Mouse (Mus musculus) lung, postnatal 0 days (tissue): ENCODE results near the gene Enkur. TPM values are rescaled to one million over a fixed set of nuclear protein-coding genes. Genes with fewer than 3 reads are reported as not detected.

Experiments
- ATAC-seq: fragments of 200-750 bp; cut with Nextera tagmentation; 2 replicates; pipeline ENCODE4 v1.8.0; 2017; ENCODE audit warnings: moderate library complexity
- DNase-seq: peaks from one replicate; pipeline ENCODE4 v3.0.0-alpha.2; 2016; ENCODE audit warnings: low spot score
- H3K27ac ChIP-seq: fragments of 300-500 bp; sonication (generic); 2 replicates; pipeline ENCODE4 v1.5.1; 2014; ENCODE audit warnings: antibody characterized with exemption, mild to moderate bottlenecking, low read length, mixed read lengths
- H3K27me3 ChIP-seq: fragments of 300-500 bp; sonication (generic); replicated peaks from 2 replicates; pipeline ENCODE4 v1.6.1; 2014; ENCODE audit warnings: low read length, mixed read lengths; ENCODE audit not compliant: insufficient read depth
- H3K36me3 ChIP-seq: fragments of 300-500 bp; sonication (generic); 2 replicates; pipeline ENCODE4 v1.6.1; 2014; ENCODE audit warnings: low read length, mixed read lengths; ENCODE audit not compliant: insufficient read depth
- H3K4me1 ChIP-seq: fragments of 300-500 bp; sonication (generic); 2 replicates; pipeline ENCODE4 v1.6.1; 2014; ENCODE audit warnings: antibody characterized with exemption, low read depth, low read length, mixed read lengths; ENCODE audit not compliant: insufficient read depth
- H3K4me2 ChIP-seq: fragments of 300-500 bp; sonication (generic); replicated peaks from 2 replicates; pipeline ENCODE4 v1.6.1; 2014; ENCODE audit warnings: low read depth, mild to moderate bottlenecking, low read length, moderate library complexity, mixed read lengths
- H3K4me3 ChIP-seq: fragments of 300-500 bp; sonication (generic); 2 replicates; pipeline ENCODE4 v1.5.1; 2014; ENCODE audit warnings: low read depth, low read length
- H3K9ac ChIP-seq: fragments of 300-500 bp; sonication (generic); replicated peaks from 2 replicates; pipeline ENCODE4 v1.6.1; 2014; ENCODE audit warnings: low read depth, mild to moderate bottlenecking
- H3K9me3 ChIP-seq: fragments of 300-500 bp; sonication (generic); 2 replicates; pipeline ENCODE4 v1.6.1; 2016; ENCODE audit warnings: low read length, mixed read lengths
- CTCF ChIP-seq: IDR thresholded peaks from 2 replicates; pipeline ENCODE4 v1.5.1; 2016; ENCODE audit warnings: antibody characterized with exemption, mild to moderate bottlenecking
- EP300 ChIP-seq: IDR thresholded peaks from 2 replicates; pipeline ENCODE4 v1.6.1; 2016; ENCODE audit warnings: antibody characterized with exemption, mild to moderate bottlenecking, control low read depth
- WGBS: fragments of 180-500 bp; shearing (Covaris S2); extraction: QIAGEN DNeasy Blood & Tissue Kit; methylation state at CpG from one replicate; pipeline ENCODE4 v1.1.7; 2014; 5-methylcytosine and 5-hydroxymethylcytosine counted together
- polyA plus RNA-seq: library from polyadenylated mRNA; unstranded; fragments of >200 nt; fragmentation: Nextera tagmentation; extraction: Ambion mirVana; gene quantifications from 2 replicates; pipeline ENCODE4 v1.2.1, GENCODE M21; 2015

Gene Enkur
- polyA plus RNA-seq, 1 experiment from 2014 or later, result 10.2 TPM

DNA sequence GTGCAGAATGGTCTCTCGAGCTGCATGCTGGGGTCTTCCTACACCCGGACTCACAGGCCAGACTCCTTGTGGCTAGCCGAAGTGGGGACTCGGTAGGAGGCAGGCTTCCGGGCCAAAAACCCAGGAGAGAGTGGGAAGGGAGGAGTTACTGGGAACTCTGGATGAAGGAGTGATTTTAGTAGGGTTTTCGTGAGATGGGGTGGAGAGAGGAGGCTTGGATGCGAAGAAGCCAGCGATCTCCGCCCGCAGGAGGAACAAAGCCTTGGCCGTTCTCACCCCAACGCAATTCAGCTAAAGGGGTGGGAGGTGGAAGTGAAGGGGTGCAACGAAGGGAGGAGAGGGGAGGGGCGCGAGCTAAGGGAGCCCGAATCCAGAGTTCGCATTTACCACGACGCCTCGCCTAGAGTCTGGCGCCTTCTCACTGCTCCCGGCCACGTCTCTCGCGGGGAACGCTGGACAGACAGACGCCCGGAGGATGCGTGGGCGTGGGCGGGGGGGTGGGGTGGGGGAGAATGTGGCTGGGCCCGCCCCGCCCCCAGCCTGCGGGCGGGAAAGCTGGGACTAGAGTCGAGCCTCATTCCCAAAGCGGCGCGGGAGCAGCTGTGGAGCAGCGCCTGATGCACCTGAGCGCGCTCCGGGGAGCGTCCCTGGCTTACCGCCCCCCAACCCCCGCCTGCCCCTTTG lies 63.5 kb downstream of the Enkur start:
- TF ChIP-seq EP300, result no peak
- TF ChIP-seq CTCF, result peak; percentile 10; the same call in 1 of the 2 replicates
- under 1% methylated on average over 41 of the region's 46 CpGs for WGBS
- no peak overlapping the region for H3K9ac ChIP-seq
- H3K4me1 ChIP-seq, result no peaks in the 10 kb centered on the region; the same call in 1 of the 2 replicates
- H3K27ac ChIP-seq, result no peak overlapping the region
- ATAC-seq, result peak; percentile 70
- H3K9me3 ChIP-seq, result no peaks in the 10 kb centered on the region
- no peaks in the 10 kb centered on the region for H3K36me3 ChIP-seq
- no peaks in the 10 kb centered on the region for H3K27me3 ChIP-seq
- peak; percentile 69 for DNase-seq
- H3K4me2 ChIP-seq, result peak overlapping the region; percentile 100
- H3K4me3 ChIP-seq, result peak overlapping the region; percentile 51

DNA sequence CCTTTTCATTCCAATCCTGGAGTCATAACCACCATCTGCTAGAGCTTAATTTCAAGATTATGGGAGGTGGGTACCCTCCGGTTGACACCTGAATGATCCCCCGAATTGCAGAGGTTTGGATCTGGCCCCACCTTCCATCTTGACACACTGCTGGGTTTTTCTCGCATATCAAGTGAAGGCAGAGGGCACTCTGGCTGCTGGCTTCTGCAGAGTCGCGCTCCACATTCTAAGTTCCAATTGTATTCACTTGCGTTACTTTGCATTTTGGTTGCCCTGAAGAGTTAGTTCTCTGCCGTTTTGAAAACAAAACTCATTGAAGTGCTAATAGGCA lies 64.0 kb downstream of the Enkur start:
- Histone ChIP-seq H3K9ac (no peak overlapping the region), H3K4me2 (peak overlapping the region; percentile 100), H3K4me3 (peak overlapping the region; percentile 51), H3K36me3 (no peaks in the 10 kb centered on the region), H3K4me1 (no peaks in the 10 kb centered on the region; the same call in 1 of the 2 replicates), H3K27ac (no peak overlapping the region), H3K27me3 (no peaks in the 10 kb centered on the region), H3K9me3 (no peaks in the 10 kb centered on the region)
- ATAC-seq (no peak), DNase-seq (peak; percentile 15)
- 14% methylated on average over 7 of the region's 7 CpGs for WGBS
- no peak for TF ChIP-seq CTCF
- TF ChIP-seq EP300, result no peak

Other genes starting within 250 kb of the Enkur start
- gene Arhgap21, start 236.5 kb downstream of the Enkur start, polyA plus RNA-seq, result 9.9 and 10.9 TPM in 2 replicates
- gene Thnsl1, start 359 bp upstream of the Enkur start, polyA plus RNA-seq, result 3.8 and 5.7 TPM in 2 replicates
- gene Gpr158, start 162.2 kb upstream of the Enkur start, polyA plus RNA-seq, result not detected in 2 replicates